Mouse (Mus musculus) heart, postnatal 10 days (tissue): Measurements from ENCODE around the gene Tmco5b. TPM values are rescaled to one million over a fixed set of nuclear protein-coding genes. Genes with fewer than 3 reads are reported as not detected.
A peak's percentile ranks its signal among the peaks of the same experiment; 100 is the strongest.

Experiments used
- DNase-seq, 2 experiments: peaks; one replicate each; pipeline ENCODE4 v3.0.0; 2021
- intact Hi-C: fragments of 180-260 bp; cut with DNase I; formaldehyde crosslinking; loops from one replicate; pipeline ENCODE4 v1.15.1; 2025
- total RNA-seq, 2 experiments: library from RNA; stranded (reverse); gene quantifications; 2 replicates each; pipeline ENCODE4 v1.2.3; 2021

Gene Tmco5b
- not detected for total RNA-seq

DNA sequence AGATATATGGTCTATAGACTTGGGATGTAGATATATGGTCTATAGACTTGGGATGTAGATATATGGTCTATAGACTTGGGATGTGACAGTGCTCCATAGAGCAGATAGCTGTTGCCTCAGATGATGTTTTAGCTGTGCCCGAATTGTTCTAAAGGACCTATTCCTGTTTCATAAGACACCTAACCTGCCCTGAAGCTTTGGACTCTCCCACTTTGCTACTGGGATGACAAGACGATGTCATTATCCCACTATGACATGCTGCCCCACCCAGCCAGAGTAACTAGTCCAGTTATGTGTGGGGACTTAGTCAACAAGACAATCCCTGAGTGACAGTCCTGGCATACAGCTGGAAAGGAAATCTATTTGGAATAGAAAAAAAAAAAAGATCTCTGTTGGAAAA, at the start of gene Tmco5b:
Tmco5b (plus strand) TSS at position 301 of the 400 bp plus-strand sequence.
- no peak for DNase-seq
- intact Hi-C loops = no loop called here

DNA sequence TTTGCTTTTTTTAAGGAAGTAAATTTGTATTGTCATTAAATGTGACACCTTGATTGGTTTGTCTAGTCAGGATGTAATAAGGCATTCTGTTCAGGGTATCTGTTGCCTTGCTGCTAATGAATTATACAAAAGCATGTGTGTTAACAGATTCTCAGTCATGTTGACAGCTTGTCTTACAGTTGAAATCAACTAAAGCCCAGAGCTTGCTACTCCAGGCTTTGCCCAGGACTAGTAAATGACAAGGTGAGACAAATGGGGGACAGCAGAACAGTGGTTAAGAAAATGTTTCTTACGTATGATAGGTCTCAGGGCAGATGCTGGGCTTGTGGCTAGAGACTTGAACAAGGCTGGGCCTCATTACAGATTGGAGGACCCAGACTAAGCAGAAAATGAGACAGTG, 48.5 kb upstream of the Tmco5b start:
- no peak for DNase-seq
- intact Hi-C loops = no loop called here

DNA sequence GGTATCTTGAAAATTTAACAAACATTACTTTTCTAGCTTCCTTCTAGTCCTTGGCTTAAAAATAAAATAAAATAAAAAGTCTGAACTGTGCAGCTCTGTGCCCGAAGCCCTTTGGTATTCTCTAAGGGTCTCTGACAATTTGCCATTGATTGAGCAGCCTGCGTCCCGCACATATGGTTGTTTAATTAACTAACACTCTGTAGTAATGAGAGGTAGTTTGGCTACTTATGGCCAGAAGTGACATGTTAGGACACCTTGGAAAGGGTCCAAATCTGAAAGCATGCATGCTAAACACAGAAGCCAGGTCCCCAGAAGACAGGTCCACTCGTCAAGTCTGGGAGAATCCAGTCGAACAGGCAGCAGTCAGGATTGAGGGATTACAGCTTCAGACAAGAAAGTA, 46.7 kb upstream of the Tmco5b start:
- no peak for DNase-seq
- intact Hi-C loops = no loop called here

DNA sequence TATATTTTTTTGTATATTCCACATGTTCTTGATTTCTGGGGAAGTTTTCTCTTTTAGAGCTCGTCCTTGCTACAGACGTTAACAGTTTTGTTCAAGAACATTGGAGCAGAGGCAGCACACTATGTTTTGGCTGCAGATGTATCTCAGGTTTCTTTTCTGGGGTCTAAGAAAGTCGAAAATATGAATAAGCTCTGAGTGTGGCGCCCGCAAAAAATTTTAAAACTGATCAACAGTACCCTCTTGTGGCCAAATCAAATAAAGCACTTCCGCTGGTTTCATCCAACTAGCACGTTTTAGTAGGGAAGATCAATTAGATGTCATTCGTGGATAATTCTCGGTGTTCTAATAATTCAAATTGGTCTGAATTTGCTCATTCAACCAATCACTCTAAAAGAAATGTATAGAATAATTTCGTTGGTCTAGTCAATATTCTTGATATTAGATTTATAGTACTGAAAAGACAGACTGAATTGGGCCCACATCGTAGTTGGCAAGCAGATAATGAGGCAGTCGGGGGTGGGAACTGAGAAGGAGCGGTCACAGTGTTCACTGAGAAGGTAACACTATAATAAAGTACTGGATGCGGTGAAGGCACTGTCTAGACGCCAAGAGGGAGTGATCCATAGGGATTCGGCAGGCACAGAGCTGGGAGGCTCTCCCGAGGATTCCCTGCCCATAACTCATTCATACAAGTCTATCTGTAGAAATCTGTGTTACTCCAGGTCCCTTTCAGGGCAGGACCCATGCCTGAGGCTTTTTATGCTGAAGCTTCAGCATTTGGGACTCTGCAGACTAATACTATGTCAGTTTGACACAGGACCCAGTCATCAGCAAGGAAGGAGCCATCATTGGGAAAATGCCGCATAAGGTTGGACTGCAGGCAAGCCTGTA, 17.1 kb downstream of the Tmco5b start:
- DNase-seq = peak; percentile 36 to 56
- intact Hi-C loops = loop anchor here (2.0 to 10.0 kb wide), 5 partner anchors 92 to 802 kb away; no protein-coding TSS in a partner anchor

DNA sequence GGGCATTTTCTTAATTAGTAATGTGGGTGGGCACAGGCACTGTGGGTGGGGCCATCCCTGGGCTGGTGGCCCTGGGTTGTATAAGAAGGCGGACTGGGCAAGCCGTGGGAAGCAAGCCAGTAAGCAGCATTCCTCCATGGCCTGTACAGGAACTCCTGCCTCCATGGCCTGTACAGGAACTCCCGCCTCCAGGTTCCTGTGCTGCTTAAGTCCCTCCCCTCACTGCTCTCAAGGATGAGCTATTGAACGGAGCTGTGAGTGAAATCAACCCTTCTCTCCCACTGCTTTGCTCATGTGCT, 17.7 kb downstream of the Tmco5b start:
- no peak for DNase-seq
- intact Hi-C loops = loop anchor here (2.0 to 10.0 kb wide), 5 partner anchors 92 to 802 kb away; no protein-coding TSS in a partner anchor

DNA sequence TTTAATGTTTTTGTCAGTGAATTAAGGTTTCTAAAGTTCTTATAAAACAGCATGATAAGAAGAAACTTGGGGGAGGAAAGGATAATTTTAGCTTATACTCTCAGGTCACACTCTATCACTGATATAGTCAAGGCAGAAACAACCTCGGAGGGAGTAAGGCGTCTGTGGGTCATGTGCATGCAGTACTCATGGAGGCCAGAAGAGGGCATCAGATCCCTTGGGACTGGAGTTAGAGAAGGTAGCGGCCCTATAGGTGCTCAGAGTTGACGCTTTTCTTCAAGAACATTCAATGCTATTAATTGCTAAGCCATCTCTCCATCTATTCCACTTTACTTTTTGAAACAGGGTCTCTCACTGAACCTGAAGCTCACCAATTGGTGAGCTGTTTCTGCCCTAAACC, 19.8 kb downstream of the Tmco5b start:
- peak; percentile 69 to 81 for DNase-seq
- intact Hi-C loops = loop anchor here (1.0 to 10.0 kb wide), 4 partner anchors 89 to 499 kb away; no protein-coding TSS in a partner anchor

DNA sequence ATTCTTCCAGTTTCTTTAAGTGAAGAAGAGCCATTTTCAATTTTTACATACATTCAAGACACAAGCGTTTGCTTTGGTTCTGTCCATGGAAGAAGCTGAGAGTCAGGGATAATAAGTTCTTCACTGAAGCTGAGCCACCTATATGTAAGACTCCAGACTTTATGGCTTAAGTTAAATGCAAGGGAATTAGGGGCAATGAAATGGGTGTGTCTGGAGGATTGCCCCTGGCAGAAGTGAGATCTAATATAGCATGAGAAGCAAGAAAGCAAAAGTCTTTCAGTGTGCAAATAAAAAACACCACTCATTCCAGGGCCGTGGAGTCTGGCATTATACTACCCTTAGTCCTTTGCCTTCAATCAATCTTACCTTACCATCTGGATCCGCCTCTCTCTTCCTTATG, 25.7 kb downstream of the Tmco5b start:
- intact Hi-C loops = no loop called here
- no peak for DNase-seq

DNA sequence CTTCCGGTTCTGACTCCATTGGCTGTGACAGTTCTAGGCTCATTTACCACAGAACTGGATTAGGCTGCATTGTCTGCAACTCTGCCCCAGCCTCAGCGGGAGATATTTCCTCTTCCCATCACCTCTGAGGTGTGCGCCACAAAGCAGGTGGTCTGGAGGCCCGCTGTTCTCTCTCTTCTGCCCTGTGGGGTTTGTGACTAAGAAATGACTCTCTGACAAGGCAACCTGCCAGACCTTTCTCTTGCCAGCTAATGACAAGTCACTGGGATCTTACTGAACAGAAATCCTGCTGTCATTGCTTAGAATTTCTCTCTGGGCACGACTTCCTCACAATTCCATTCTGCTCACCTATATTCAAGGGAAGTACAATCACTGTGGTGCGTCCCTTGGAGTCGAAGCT, 37.5 kb downstream of the Tmco5b start:
- DNase-seq = peak; percentile 37 to 52
- intact Hi-C loops = no loop called here

DNA sequence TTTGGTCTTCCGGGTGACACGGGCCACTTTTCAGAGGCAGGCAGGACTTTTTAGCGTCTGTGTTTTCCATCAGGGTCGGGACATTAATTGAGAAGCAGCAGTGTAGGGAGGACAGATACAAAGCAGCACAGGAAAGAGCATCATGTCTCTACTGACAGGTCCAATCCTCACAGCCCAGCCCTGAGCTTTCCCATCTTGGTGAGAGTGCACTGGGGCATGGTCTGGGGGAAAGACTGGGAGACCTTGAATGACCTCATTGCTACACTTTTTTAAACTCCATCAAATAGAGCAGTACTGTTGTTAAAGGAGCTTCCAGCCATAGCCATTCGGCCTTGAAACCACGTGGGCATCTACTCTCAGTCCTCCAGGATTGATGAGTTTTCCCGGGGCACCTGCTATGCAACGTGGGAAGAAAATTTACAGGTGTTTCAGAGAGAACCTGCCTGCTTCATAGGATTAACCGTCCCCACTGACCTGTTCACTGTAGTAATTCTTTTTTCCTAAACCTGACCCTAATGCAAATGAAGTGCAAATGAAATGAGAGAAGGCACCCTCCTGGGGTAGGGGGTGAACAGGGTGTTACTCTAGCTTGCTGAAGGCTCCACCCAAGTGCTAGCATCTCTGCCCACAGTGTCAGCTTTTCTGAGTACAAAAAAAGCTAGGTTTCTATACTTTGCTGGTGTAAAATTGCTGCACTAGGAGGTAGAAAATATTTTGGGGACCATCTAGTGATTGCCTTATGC, 48.4 kb downstream of the Tmco5b start:
- intact Hi-C loops = no loop called here
- DNase-seq = no peak

DNA sequence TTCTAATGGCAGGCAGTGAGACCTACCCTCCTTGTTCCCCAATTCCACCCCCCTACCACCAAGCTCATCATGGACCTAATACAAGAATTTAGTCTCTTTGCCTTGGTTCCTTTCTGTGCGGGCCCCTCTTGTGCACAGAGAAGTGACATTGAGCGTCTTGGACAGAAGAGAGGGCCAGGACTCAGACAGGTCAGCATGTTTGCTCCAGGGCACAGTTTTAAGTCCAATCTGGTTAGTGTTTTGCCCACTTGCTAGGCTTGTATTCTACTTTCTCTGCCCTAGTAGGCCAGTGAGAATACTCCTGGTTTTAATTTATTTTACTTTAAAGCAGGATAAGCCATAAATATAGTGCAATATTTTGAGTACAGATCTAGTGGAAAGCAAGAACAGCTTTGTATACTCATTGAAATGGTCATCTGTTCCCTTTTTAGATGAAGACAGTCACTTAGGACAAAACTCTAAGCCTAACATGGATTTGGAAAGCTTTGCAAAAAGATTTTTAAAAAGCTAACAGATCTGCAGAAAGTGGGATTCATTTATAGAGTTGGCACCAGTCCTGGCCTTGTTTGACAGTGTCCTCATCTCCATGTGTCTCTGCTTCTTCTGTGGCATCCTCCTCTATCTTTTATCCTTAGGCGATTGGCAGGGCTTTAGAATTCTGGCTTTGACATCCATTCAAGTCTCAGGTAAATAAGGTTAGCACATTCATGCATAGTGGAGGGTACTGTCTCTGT, 50.2 kb downstream of the Tmco5b start:
- DNase-seq = no peak
- intact Hi-C loops = no loop called here

DNA sequence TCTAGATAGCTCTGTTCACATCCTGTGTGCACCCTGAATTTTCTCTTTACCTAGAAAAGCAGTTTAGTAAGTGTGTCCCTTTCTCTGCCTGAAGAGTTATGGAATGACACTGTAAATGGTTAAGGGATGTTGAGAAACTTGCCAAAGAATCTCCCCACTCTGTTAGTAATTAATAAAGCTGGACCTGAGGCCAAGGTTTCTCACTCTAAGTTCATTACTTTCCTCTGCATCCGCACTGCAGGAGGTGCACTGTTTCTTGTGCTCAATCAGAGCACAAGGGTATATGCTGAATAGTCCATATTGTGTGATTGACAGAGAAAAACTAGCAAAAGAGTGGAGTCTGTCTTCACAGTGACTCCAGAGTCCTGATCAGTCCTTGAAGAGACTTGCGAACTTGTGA, 59.0 kb downstream of the Tmco5b start:
- intact Hi-C loops = no loop called here
- DNase-seq = no peak

Other genes with a start within 250 kb of the Tmco5b start
- 1 to 10 TPM; 2.1 to 3.5 TPM for gene Ryr3, start 68.6 kb upstream of the Tmco5b start, total RNA-seq
- gene Fmn1, start 42.0 kb downstream of the Tmco5b start, total RNA-seq = 10 to 100 TPM; 21.4 to 25.4 TPM